Mouse (Mus musculus): ENCODE measurements around the gene Noxred1.

GRCm38 (mm10) chr12:87212844-87213606, 25.5 kb downstream of the Noxred1 start:
- TF ChIP-seq CTCF (IDR thresholded peaks at IDR 0.05; ENCODE audit: insufficient read depth, low read depth, low read length) = no peak
- TF ChIP-seq POLR2A (IDR thresholded peaks at IDR 0.05; ENCODE audit: insufficient read depth, low read depth, low read length) = no peak
